Mouse (Mus musculus) forebrain, embryonic 14.5 days (tissue): ENCODE measurements around the gene Cga. TPM values are rescaled to one million over a fixed set of nuclear protein-coding genes. Genes with fewer than 3 reads are reported as not detected.

Source experiments
- ATAC-seq: fragments of 200-750 bp; cut with Nextera tagmentation; 2 replicates; pipeline ENCODE4 v1.8.0; 2017; ENCODE audit warnings: mild to moderate bottlenecking, moderate library complexity
- DNase-seq: peaks from one replicate; pipeline ENCODE4 v3.0.0-alpha.2; 2015; ENCODE audit warnings: low spot score
- H3K27ac ChIP-seq: fragments of 300-500 bp; sonication (generic); 2 replicates; pipeline ENCODE4 v1.5.1; 2014; ENCODE audit warnings: low read depth, mild to moderate bottlenecking, control low read depth, low read length, moderate library complexity
- H3K27me3 ChIP-seq: fragments of 300-500 bp; sonication (generic); replicated peaks from 2 replicates; pipeline ENCODE4 v1.6.1; 2014; ENCODE audit warnings: low read length, control low read depth, mixed read lengths; ENCODE audit not compliant: control insufficient read depth, insufficient read depth
- H3K36me3 ChIP-seq: fragments of 300-500 bp; sonication (generic); 2 replicates; pipeline ENCODE4 v1.6.1; 2014; ENCODE audit warnings: low read length, control low read depth; ENCODE audit not compliant: control insufficient read depth, insufficient read depth
- H3K4me1 ChIP-seq: fragments of 300-500 bp; sonication (generic); 2 replicates; pipeline ENCODE4 v1.6.1; 2014; ENCODE audit warnings: antibody characterized with exemption, low read length, control low read depth; ENCODE audit not compliant: control insufficient read depth, insufficient read depth
- H3K4me2 ChIP-seq: fragments of 300-500 bp; sonication (generic); 2 replicates; pipeline ENCODE4 v1.6.1; 2014; ENCODE audit warnings: mild to moderate bottlenecking, control low read depth, low read length
- H3K4me3 ChIP-seq: fragments of 300-500 bp; sonication (generic); 2 replicates; pipeline ENCODE4 v1.5.1; 2014; ENCODE audit warnings: low read depth, low read length, control low read depth
- H3K9ac ChIP-seq: fragments of 300-500 bp; sonication (generic); 2 replicates; pipeline ENCODE4 v1.6.1; 2014; ENCODE audit warnings: mild to moderate bottlenecking, low read length, control low read depth, moderate library complexity
- H3K9me3 ChIP-seq: fragments of 300-500 bp; sonication (generic); replicated peaks from 2 replicates; pipeline ENCODE4 v1.6.1; 2016; ENCODE audit warnings: low read length, control low read depth, mixed read lengths; ENCODE audit not compliant: control insufficient read depth
- WGBS: fragments of 180-500 bp; shearing (Covaris S2); extraction: QIAGEN DNeasy Blood & Tissue Kit; methylation state at CpG from one replicate; pipeline ENCODE4 v1.1.7; 2014; 5-methylcytosine and 5-hydroxymethylcytosine counted together
- polyA plus RNA-seq: library from polyadenylated mRNA; unstranded; fragments of >200 nt; fragmentation: Nextera tagmentation; extraction: Ambion mirVana; gene quantifications from 2 replicates; pipeline ENCODE4 v1.2.1, GENCODE M21; 2014

Gene Cga
- polyA plus RNA-seq = 0.36 TPM in 1 of 2 replicates, not detected in the other

DNA sequence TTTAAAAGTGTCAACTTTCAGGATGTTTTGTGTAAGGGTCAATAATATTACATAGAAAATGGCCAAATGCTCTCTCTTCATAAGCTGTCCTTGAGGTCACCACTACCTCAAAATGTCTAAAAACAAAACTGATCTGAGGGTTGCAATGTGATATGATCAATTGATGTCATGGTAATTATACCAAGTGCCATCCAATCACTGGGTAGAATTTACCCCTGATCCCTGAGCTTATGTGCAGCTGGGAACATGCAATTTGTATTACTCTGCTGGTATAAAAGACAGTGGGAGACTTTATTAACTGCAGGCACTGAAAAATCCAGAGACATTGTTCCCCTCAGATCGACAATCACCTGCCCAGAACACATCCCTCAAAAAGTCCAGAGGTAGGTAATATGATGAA, at the start of gene Cga:
Gene Cga, plus strand, starts transcription at position 301 of the 400 bp plus-strand sequence.
- H3K9me3 ChIP-seq = no peaks in the 10 kb centered on the region
- no peak within 1 kb of the TSS for H3K4me3 ChIP-seq
- no peak within 1 kb of the TSS for H3K4me2 ChIP-seq
- ATAC-seq (no peak), DNase-seq (no peak)
- 64% methylated on average over 1 of the region's 1 CpGs for WGBS
- H3K36me3 ChIP-seq = no peaks in the 10 kb centered on the region
- no peak within 1 kb of the TSS for H3K27ac ChIP-seq
- H3K9ac ChIP-seq = no peak within 1 kb of the TSS
- H3K27me3 ChIP-seq = peaks cover 18% of the 10 kb centered on the region; the same call in 1 of the 2 replicates
- no peaks in the 10 kb centered on the region for H3K4me1 ChIP-seq

DNA sequence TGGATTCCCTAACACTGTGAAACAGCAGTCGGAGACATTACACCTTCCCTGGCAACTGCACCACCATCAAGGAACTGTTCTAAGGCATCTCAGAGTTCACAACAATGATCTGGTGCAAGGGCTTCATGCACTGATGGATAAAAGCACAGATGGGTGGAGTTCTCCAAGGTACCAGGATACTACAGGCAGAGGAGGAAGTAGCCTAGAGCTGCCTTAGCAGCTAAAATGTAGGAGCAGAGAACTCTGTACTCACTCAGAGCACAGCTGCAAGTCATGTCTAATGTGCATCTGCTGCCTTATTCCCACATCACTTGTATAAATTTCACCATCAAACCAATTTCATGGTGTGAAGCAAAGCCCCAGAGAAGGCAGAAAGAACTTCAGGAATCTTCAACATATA, 49.7 kb upstream of the Cga start:
- Histone ChIP-seq H3K27me3 (no peaks in the 10 kb centered on the region), H3K27ac (no peak overlapping the region), H3K36me3 (peaks cover 4% of the 10 kb centered on the region), H3K4me1 (no peaks in the 10 kb centered on the region), H3K4me3 (no peak overlapping the region), H3K4me2 (no peak overlapping the region), H3K9me3 (no peaks in the 10 kb centered on the region), H3K9ac (no peak overlapping the region)
- no peak for ATAC-seq
- DNase-seq = no peak
- WGBS = 95% methylated on average over 1 of the region's 1 CpGs

GRCm38 (mm10) chr4:34847679-34848309, 45.8 kb upstream of the Cga start:
- H3K4me1 ChIP-seq = no peaks in the 10 kb centered on the region
- no peak overlapping the region for H3K9ac ChIP-seq
- H3K4me3 ChIP-seq = no peak overlapping the region
- ATAC-seq = no peak
- H3K36me3 ChIP-seq = peaks cover 6% of the 10 kb centered on the region; the same call in 1 of the 2 replicates
- no peaks in the 10 kb centered on the region for H3K9me3 ChIP-seq
- no peak overlapping the region for H3K4me2 ChIP-seq
- H3K27ac ChIP-seq = no peak overlapping the region
- no peaks in the 10 kb centered on the region for H3K27me3 ChIP-seq
- 93% methylated on average over 6 of the region's 6 CpGs for WGBS
- DNase-seq = no peak

DNA sequence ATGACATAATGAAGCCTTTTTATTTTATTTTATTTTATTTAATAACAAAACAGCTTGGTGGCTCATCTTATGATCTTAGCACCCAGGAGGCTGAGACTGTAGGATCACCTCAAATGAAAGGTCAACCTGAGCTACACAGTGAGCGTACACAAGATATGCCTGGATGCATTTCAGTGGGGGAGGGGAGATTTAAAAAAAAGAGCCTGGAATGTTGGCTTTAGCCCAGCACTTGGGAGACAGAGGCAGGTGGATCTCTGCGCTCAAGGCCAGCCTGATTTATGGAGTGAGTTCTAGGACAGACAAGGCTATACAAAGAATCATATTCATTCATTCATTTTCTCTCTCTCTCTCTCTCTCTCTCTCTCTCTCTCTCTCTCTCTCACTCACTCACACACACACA, 43.4 kb upstream of the Cga start:
- Histone ChIP-seq H3K36me3 (peaks cover 6% of the 10 kb centered on the region; the same call in 1 of the 2 replicates), H3K4me1 (no peaks in the 10 kb centered on the region), H3K4me2 (no peak overlapping the region), H3K9ac (no peak overlapping the region), H3K9me3 (no peaks in the 10 kb centered on the region), H3K4me3 (no peak overlapping the region), H3K27me3 (no peaks in the 10 kb centered on the region), H3K27ac (no peak overlapping the region)
- 94% methylated on average over 2 of the region's 2 CpGs for WGBS
- DNase-seq (no peak), ATAC-seq (no peak)

- DNase-seq = no peak
- Histone ChIP-seq H3K9me3 (no peaks in the 10 kb centered on the region), H3K27me3 (no peaks in the 10 kb centered on the region), H3K27ac (no peak overlapping the region), H3K4me1 (no peaks in the 10 kb centered on the region), H3K36me3 (peaks cover 6% of the 10 kb centered on the region; the same call in 1 of the 2 replicates), H3K4me3 (no peak overlapping the region), H3K4me2 (no peak overlapping the region), H3K9ac (no peak overlapping the region)
- ATAC-seq = no peak
- WGBS = 94% methylated on average over 7 of the region's 7 CpGs
Measured at GRCm38 (mm10) chr4:34852051-34852450, 41.5 kb upstream of the Cga start.

- Histone ChIP-seq H3K4me2 (no peak overlapping the region), H3K27me3 (no peaks in the 10 kb centered on the region), H3K27ac (no peak overlapping the region), H3K4me1 (no peaks in the 10 kb centered on the region; the same call in 1 of the 2 replicates), H3K36me3 (peaks cover 6% of the 10 kb centered on the region; the same call in 1 of the 2 replicates), H3K9ac (no peak overlapping the region), H3K4me3 (no peak overlapping the region), H3K9me3 (no peaks in the 10 kb centered on the region)
- 19% methylated on average over 1 of the region's 1 CpGs for WGBS
- ATAC-seq = no peak
- DNase-seq = no peak
Measured at GRCm38 (mm10) chr4:34855966-34856365, 37.6 kb upstream of the Cga start.

DNA sequence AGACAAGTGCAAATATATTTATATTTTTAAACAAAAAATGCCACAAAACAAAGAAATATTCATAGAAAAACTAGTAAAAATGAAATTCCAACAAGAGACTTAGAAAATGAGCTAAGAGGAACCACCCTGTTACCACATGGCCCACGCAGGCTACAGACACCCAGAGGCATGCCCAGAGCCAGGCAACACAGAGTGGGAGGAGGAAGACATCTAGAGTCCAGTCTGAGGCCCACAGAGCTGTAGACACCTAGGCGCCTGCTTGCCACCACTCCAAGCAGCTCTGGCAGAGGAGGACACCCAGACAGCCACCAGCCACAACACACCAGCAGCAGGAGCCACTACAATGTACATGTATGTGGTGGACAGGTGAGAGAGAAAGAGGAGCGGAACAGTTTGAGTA, 34.7 kb upstream of the Cga start:
- no peaks in the 10 kb centered on the region; the same call in 1 of the 2 replicates for H3K4me1 ChIP-seq
- H3K4me3 ChIP-seq = no peak overlapping the region
- ATAC-seq (no peak), DNase-seq (no peak)
- no peaks in the 10 kb centered on the region for H3K27me3 ChIP-seq
- H3K4me2 ChIP-seq = no peak overlapping the region
- H3K9me3 ChIP-seq = no peaks in the 10 kb centered on the region
- H3K27ac ChIP-seq = no peak overlapping the region
- no peaks in the 10 kb centered on the region for H3K36me3 ChIP-seq
- WGBS = 99% methylated on average over 3 of the region's 3 CpGs
- no peak overlapping the region for H3K9ac ChIP-seq

GRCm38 (mm10) chr4:34859416-34859815, 34.2 kb upstream of the Cga start:
- 93% methylated on average over 3 of the region's 3 CpGs for WGBS
- Histone ChIP-seq H3K27ac (no peak overlapping the region), H3K4me3 (no peak overlapping the region), H3K4me1 (no peaks in the 10 kb centered on the region; the same call in 1 of the 2 replicates), H3K4me2 (no peak overlapping the region), H3K36me3 (no peaks in the 10 kb centered on the region), H3K9ac (no peak overlapping the region), H3K9me3 (no peaks in the 10 kb centered on the region), H3K27me3 (no peaks in the 10 kb centered on the region)
- DNase-seq = no peak
- no peak for ATAC-seq

GRCm38 (mm10) chr4:34861438-34861837, 32.1 kb upstream of the Cga start:
- no peaks in the 10 kb centered on the region for H3K9me3 ChIP-seq
- no peak overlapping the region for H3K27ac ChIP-seq
- H3K4me1 ChIP-seq = no peaks in the 10 kb centered on the region; the same call in 1 of the 2 replicates
- H3K36me3 ChIP-seq = no peaks in the 10 kb centered on the region
- DNase-seq (no peak), ATAC-seq (no peak)
- no peak overlapping the region for H3K9ac ChIP-seq
- 89% methylated on average over 3 of the region's 3 CpGs for WGBS
- H3K4me2 ChIP-seq = no peak overlapping the region
- no peak overlapping the region for H3K4me3 ChIP-seq
- no peaks in the 10 kb centered on the region for H3K27me3 ChIP-seq
